Mouse (Mus musculus): ENCODE data around the gene Amn1.
A peak's percentile ranks its signal among the peaks of the same experiment; 100 is the strongest.

DNA sequence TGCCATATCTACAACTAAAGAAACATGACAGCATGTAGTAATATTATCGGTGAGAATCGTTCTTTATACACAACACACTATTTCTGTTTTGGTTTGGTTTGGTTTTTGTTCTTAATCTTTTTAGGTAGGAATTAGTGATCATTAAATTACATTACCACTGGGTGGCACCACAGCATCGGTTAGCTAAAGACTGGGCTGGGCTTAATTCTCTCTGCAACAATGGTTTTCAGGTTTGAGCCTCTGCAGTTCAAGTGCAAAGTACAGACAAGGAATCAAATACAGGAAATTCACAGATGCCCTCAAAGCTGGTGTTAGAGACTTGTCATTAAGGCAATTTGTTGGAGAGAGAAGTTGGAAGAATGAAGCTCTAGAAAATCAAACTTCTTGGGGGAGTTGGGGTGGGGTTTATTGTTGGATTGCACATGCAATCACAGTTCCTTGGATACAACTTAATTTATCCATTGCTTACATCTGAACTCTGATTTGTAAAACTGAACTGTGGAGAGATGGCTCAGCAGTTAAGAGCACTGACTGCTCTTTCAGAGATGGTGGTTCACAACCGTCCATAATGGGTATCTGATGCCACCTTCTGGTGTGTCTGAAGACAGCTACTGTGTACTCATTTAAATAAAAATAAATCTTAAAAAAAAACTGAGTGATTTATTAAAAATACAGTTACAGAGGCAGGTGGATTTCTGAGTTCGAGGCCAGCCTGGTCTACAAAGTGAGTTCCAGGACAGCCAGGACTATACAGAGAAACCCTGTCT, 56.0 kb downstream of the Amn1 start:
- TF ChIP-seq CTCF (IDR thresholded peaks at IDR 0.05): peak; percentile 82
- TF ChIP-seq EP300 (IDR thresholded peaks at IDR 0.05): no peak

Data from lung, postnatal 0 days (tissue).